Mouse (Mus musculus): ENCODE measurements around the gene Ten1. TPM values are rescaled to one million over a fixed set of nuclear protein-coding genes. Genes with fewer than 3 reads are reported as not detected.

Gene Ten1
- polyA plus RNA-seq (2014; fragmentation: Illumina TruSeq; extraction: RNeasy Lipid Tissue Mini Kit (QIAGEN cat#74804); ENCODE audit: low read depth, low replicate concordance), result not detected

DNA sequence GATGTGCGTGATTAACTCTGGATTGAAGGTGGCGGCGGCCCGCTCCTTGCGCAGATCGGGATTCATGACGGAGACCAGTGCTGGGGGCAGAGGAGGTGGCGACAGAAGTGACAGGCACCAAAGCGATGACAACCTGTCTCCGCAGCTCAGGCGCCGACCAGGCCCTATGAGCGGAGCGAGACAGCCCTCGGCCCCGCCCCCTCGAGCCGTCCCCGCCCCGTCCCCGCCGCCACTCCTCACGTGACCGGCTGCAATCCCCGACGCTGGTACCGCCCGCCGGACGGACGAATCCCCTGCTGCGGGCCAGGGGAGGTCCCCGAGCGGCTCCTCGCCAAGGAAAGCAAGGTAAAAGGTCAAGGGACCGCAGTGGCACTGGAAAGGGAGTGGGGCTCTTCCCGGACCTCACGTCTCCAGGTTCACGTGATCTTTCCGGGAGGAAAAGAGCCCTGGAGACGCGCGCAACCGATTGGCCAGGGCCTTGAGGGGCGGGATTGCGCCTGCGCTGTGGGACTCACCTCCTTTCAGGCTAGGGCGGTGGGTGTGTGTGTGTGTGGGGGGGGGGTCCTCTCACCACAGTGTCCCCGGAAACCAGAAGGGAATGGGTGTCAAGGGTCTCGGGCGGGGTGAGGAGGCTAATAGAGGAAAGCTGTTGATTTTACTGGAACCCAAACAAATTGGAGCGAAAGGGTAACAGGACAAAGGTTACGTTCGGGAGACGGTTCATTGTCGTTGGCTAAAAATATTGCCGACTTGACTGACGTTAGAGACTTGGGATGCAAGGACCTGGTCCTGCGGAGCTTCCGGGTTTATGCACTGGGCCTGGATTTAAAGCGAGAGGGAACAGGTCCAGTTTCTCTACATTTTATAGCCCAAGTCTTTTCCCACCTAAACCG lies at the start of gene Ten1, which contains the start of gene Acox1:
Gene Ten1, plus strand, starts transcription at position 217 of the 893 bp plus-strand sequence.
Gene Acox1, minus strand, starts transcription at position 407 of the 893 bp plus-strand sequence.

GRCm38 (mm10) chr11:116167884-116168439 lies 30.7 kb upstream of the Ten1 start, which contains the start of gene Fbf1:
Gene Fbf1, minus strand, starts transcription at chr11:116168166.

DNA sequence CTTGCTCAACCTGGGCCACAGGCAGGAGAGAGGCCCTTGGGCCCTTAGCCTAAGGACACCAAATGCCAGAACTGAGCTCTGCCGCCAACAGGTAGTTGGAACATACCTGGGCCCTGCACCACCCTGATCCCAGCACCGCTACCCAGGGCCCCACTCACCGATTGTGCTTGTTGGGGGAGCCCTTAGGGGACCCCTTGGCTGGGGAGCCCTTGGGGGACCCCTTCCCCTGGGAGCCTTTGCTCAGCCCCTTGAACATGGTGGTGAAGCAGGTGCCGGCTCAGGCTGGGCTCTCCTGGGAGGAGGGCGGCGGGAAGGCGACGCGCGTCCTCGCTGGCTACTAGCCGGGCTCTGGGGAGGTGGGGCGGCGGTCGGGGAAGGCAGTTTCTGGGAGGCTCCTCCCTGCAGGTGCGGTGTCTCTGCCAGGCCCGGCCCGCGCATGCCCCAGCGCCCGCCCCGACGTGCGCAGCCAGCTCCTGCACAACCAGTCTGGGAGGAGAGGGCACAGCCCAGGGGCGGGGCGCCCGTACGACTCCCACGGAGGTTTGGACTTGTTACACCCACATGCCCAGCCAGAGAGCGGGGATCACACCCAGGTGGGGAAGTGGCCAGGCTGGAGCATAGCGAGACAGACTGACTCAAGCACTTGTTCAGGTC lies 39.2 kb downstream of the Ten1 start, which contains the start of gene Evpl:
Gene Evpl, minus strand, starts transcription at position 336 of the 654 bp plus-strand sequence.

Other genes starting within 250 kb of the Ten1 start
- gene Itgb4, start 224.1 kb upstream of the Ten1 start, polyA plus RNA-seq (2014; fragmentation: Illumina TruSeq; extraction: RNeasy Lipid Tissue Mini Kit (QIAGEN cat#74804); ENCODE audit: low read depth, low replicate concordance), result not detected
- gene Galk1, start 186.1 kb upstream of the Ten1 start, polyA plus RNA-seq (2014; fragmentation: Illumina TruSeq; extraction: RNeasy Lipid Tissue Mini Kit (QIAGEN cat#74804); ENCODE audit: low read depth, low replicate concordance), result 0.66 TPM
- 281 TPM for gene H3f3b, start 170.9 kb upstream of the Ten1 start, polyA plus RNA-seq (2014; fragmentation: Illumina TruSeq; extraction: RNeasy Lipid Tissue Mini Kit (QIAGEN cat#74804); ENCODE audit: low read depth, low replicate concordance)
- gene Unk, start 168.5 kb upstream of the Ten1 start, polyA plus RNA-seq (2014; fragmentation: Illumina TruSeq; extraction: RNeasy Lipid Tissue Mini Kit (QIAGEN cat#74804); ENCODE audit: low read depth, low replicate concordance), result 0.69 TPM
- gene Unc13d, start 120.9 kb upstream of the Ten1 start, polyA plus RNA-seq (2014; fragmentation: Illumina TruSeq; extraction: RNeasy Lipid Tissue Mini Kit (QIAGEN cat#74804); ENCODE audit: low read depth, low replicate concordance), result not detected
- gene Wbp2, start 111.9 kb upstream of the Ten1 start, polyA plus RNA-seq (2014; fragmentation: Illumina TruSeq; extraction: RNeasy Lipid Tissue Mini Kit (QIAGEN cat#74804); ENCODE audit: low read depth, low replicate concordance), result 15.7 TPM
- gene Trim47, start 71.6 kb upstream of the Ten1 start, polyA plus RNA-seq (2014; fragmentation: Illumina TruSeq; extraction: RNeasy Lipid Tissue Mini Kit (QIAGEN cat#74804); ENCODE audit: low read depth, low replicate concordance), result 0.34 TPM
- gene Trim65, start 67.7 kb upstream of the Ten1 start, polyA plus RNA-seq (2014; fragmentation: Illumina TruSeq; extraction: RNeasy Lipid Tissue Mini Kit (QIAGEN cat#74804); ENCODE audit: low read depth, low replicate concordance), result 4.6 TPM
- 3.9 TPM for gene Mrpl38, start 60.0 kb upstream of the Ten1 start, polyA plus RNA-seq (2014; fragmentation: Illumina TruSeq; extraction: RNeasy Lipid Tissue Mini Kit (QIAGEN cat#74804); ENCODE audit: low read depth, low replicate concordance)
- gene Fbf1, start 30.7 kb upstream of the Ten1 start, polyA plus RNA-seq (2014; fragmentation: Illumina TruSeq; extraction: RNeasy Lipid Tissue Mini Kit (QIAGEN cat#74804); ENCODE audit: low read depth, low replicate concordance), result 2.4 TPM
- gene Acox1, start 190 bp downstream of the Ten1 start, polyA plus RNA-seq (2014; fragmentation: Illumina TruSeq; extraction: RNeasy Lipid Tissue Mini Kit (QIAGEN cat#74804); ENCODE audit: low read depth, low replicate concordance), result 957 TPM
- gene Evpl, start 39.2 kb downstream of the Ten1 start, polyA plus RNA-seq (2014; fragmentation: Illumina TruSeq; extraction: RNeasy Lipid Tissue Mini Kit (QIAGEN cat#74804); ENCODE audit: low read depth, low replicate concordance), result not detected
- 7.2 TPM for gene Srp68, start 75.4 kb downstream of the Ten1 start, polyA plus RNA-seq (2014; fragmentation: Illumina TruSeq; extraction: RNeasy Lipid Tissue Mini Kit (QIAGEN cat#74804); ENCODE audit: low read depth, low replicate concordance)
- gene Galr2, start 82.1 kb downstream of the Ten1 start, polyA plus RNA-seq (2014; fragmentation: Illumina TruSeq; extraction: RNeasy Lipid Tissue Mini Kit (QIAGEN cat#74804); ENCODE audit: low read depth, low replicate concordance), result not detected
- gene Exoc7, start 108.4 kb downstream of the Ten1 start, polyA plus RNA-seq (2014; fragmentation: Illumina TruSeq; extraction: RNeasy Lipid Tissue Mini Kit (QIAGEN cat#74804); ENCODE audit: low read depth, low replicate concordance), result 7.5 TPM
- not detected for gene Foxj1, start 136.5 kb downstream of the Ten1 start, polyA plus RNA-seq (2014; fragmentation: Illumina TruSeq; extraction: RNeasy Lipid Tissue Mini Kit (QIAGEN cat#74804); ENCODE audit: low read depth, low replicate concordance)
- gene Rnf157, start 214.2 kb downstream of the Ten1 start, polyA plus RNA-seq (2014; fragmentation: Illumina TruSeq; extraction: RNeasy Lipid Tissue Mini Kit (QIAGEN cat#74804); ENCODE audit: low read depth, low replicate concordance), result 0.13 TPM
- 4.4 TPM for gene Ubald2, start 235.2 kb downstream of the Ten1 start, polyA plus RNA-seq (2014; fragmentation: Illumina TruSeq; extraction: RNeasy Lipid Tissue Mini Kit (QIAGEN cat#74804); ENCODE audit: low read depth, low replicate concordance)

All from liver, adult 10 weeks (tissue).